Mouse (Mus musculus) liver, embryonic 16.5 days (tissue): ENCODE results near the gene Nsmce4a. TPM values are rescaled to one million over a fixed set of nuclear protein-coding genes. Genes with fewer than 3 reads are reported as not detected.

ENCODE experiments used
- ATAC-seq: fragments of 200-750 bp; cut with Nextera tagmentation; 2 replicates; pipeline ENCODE4 v1.8.0; 2017; ENCODE audit warnings: low read depth, mild to moderate bottlenecking, moderate number of reproducible peaks, moderate library complexity
- H3K27ac ChIP-seq: fragments of 300-500 bp; sonication (generic); 2 replicates; pipeline ENCODE4 v1.5.1; 2014; ENCODE audit warnings: mild to moderate bottlenecking, low read length
- H3K27me3 ChIP-seq: fragments of 300-500 bp; sonication (generic); 2 replicates; pipeline ENCODE4 v1.6.1; 2014; ENCODE audit warnings: low read depth, low read length, mixed read lengths; ENCODE audit not compliant: control insufficient read depth, insufficient read depth
- H3K36me3 ChIP-seq: fragments of 300-500 bp; sonication (generic); 2 replicates; pipeline ENCODE4 v1.6.1; 2014; ENCODE audit warnings: mild to moderate bottlenecking; ENCODE audit not compliant: control insufficient read depth, insufficient read depth
- H3K4me1 ChIP-seq: fragments of 300-500 bp; sonication (generic); 2 replicates; pipeline ENCODE4 v1.6.1; 2014; ENCODE audit warnings: low read depth, low read length, mixed read lengths; ENCODE audit not compliant: control insufficient read depth
- H3K4me2 ChIP-seq: fragments of 300-500 bp; sonication (generic); 2 replicates; pipeline ENCODE4 v1.6.1; 2014; ENCODE audit warnings: low read depth, low read length, mixed read lengths
- H3K4me3 ChIP-seq: fragments of 300-500 bp; sonication (generic); 2 replicates; pipeline ENCODE4 v1.5.1; 2014; ENCODE audit warnings: low read depth, mild to moderate bottlenecking, low read length
- H3K9ac ChIP-seq: fragments of 300-500 bp; sonication (generic); 2 replicates; pipeline ENCODE4 v1.6.1; 2014; ENCODE audit warnings: low read depth, low read length
- H3K9me3 ChIP-seq: fragments of 300-500 bp; sonication (generic); replicated peaks from 2 replicates; pipeline ENCODE4 v1.6.1; 2016; ENCODE audit warnings: low read length; ENCODE audit not compliant: control insufficient read depth
- WGBS: fragments of 180-500 bp; shearing (Covaris S2); extraction: QIAGEN DNeasy Blood & Tissue Kit; methylation state at CpG from one replicate; pipeline ENCODE4 v1.1.7; 2014; ENCODE audit not compliant: insufficient replicate concordance; 5-methylcytosine and 5-hydroxymethylcytosine counted together
- polyA plus RNA-seq: library from polyadenylated mRNA; unstranded; fragments of >200 nt; fragmentation: Nextera tagmentation; extraction: Ambion mirVana; gene quantifications from 2 replicates; pipeline ENCODE4 v1.2.1, GENCODE M21; 2015

Nsmce4a gene
- polyA plus RNA-seq, 1 experiment from 2014 or later, result 71.7 TPM

GRCm38 (mm10) chr7:130518213-130519095 is 54.5 kb downstream of the Nsmce4a start:
- ATAC-seq, result no peak
- 21% methylated on average over 26 of the region's 26 CpGs for WGBS
- Histone ChIP-seq H3K36me3 (no peaks in the 10 kb centered on the region), H3K27ac (no peak overlapping the region; the same call in 1 of the 2 replicates), H3K4me1 (peaks cover 14% of the 10 kb centered on the region), H3K4me3 (peak overlapping the region; percentile 88), H3K9ac (peak overlapping the region; percentile 95), H3K4me2 (peak overlapping the region; percentile 80), H3K9me3 (no peaks in the 10 kb centered on the region), H3K27me3 (no peaks in the 10 kb centered on the region)

DNA sequence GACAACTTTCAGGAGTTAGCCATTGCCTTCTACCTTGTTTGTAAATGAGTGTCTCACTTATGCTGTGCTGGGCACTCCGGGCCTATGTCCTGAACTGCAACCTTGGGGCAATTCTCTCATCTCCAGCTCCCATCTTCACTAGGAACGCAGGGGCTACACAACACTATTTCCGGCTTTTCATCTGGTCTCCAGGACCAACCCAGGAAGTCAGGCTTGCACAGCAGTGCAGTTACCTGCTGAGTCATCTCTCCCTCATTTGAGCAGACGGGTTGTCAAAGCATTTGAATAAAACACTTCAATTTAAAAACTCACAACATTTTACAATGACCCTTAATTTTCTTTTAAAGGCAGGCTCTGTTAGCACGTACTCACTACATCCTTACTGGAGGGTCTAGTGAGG is 62.7 kb downstream of the Nsmce4a start:
- no peaks in the 10 kb centered on the region for H3K27me3 ChIP-seq
- H3K4me3 ChIP-seq, result no peak overlapping the region
- no peaks in the 10 kb centered on the region for H3K4me1 ChIP-seq
- 68% methylated on average over 5 of the region's 5 CpGs for WGBS
- H3K27ac ChIP-seq, result no peak overlapping the region
- no peak overlapping the region for H3K4me2 ChIP-seq
- no peak for ATAC-seq
- peaks cover 18% of the 10 kb centered on the region for H3K36me3 ChIP-seq
- H3K9ac ChIP-seq, result no peak overlapping the region
- H3K9me3 ChIP-seq, result no peaks in the 10 kb centered on the region

DNA sequence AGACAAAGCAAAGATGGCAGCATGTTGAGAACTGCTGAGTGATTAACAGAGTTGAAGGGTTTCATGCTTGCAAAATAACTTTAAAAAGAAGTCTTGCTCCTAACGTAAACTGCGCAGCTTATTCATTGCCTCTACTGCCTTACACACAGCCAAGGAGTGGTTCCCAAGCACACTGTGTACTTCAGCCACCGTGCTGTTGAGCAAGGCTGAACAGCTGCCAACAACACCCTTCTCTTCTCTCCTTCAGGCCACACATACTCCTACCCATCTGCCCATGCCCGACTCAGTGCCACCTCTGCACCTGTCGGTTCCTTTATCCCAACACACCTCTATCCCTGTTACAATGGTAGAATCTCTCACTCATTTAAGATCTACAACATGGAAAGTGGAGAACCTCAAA is 69.9 kb downstream of the Nsmce4a start:
- no peak overlapping the region for H3K27ac ChIP-seq
- H3K36me3 ChIP-seq, result peaks cover 13% of the 10 kb centered on the region
- 83% methylated on average over 5 of the region's 5 CpGs for WGBS
- no peaks in the 10 kb centered on the region for H3K4me1 ChIP-seq
- no peaks in the 10 kb centered on the region for H3K9me3 ChIP-seq
- no peak for ATAC-seq
- no peaks in the 10 kb centered on the region for H3K27me3 ChIP-seq
- no peak overlapping the region for H3K4me2 ChIP-seq
- no peak overlapping the region for H3K9ac ChIP-seq
- H3K4me3 ChIP-seq, result no peak overlapping the region

GRCm38 (mm10) chr7:130501499-130501898 is 71.4 kb downstream of the Nsmce4a start:
- ATAC-seq, result no peak
- H3K27ac ChIP-seq, result no peak overlapping the region
- no peak overlapping the region for H3K9ac ChIP-seq
- H3K4me1 ChIP-seq, result no peaks in the 10 kb centered on the region
- H3K27me3 ChIP-seq, result no peaks in the 10 kb centered on the region
- no peak overlapping the region for H3K4me2 ChIP-seq
- 40% methylated on average over 1 of the region's 1 CpGs for WGBS
- H3K36me3 ChIP-seq, result peaks cover 9% of the 10 kb centered on the region
- H3K4me3 ChIP-seq, result no peak overlapping the region
- no peaks in the 10 kb centered on the region for H3K9me3 ChIP-seq

DNA sequence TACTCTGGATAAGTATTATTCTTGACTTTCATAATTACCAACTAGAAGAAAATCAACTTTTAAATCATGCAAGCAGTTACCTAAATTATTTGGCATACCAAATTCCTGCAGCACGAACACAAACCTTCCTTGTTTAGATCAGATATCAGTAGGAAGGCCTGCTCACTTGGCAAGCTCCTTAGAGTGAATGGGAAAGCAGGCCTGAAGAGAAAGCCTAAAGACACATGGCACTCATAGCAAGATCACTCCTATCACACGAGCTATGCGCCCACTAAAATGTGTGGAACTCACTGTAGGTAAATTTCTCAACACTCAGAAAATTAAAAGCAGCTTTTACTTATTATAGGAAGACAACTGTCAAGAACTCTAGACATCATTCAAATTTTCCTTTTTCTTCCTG is 79.6 kb downstream of the Nsmce4a start:
- 71% methylated on average over 3 of the region's 3 CpGs for WGBS
- ATAC-seq, result no peak
- Histone ChIP-seq H3K9ac (no peak overlapping the region), H3K4me3 (no peak overlapping the region), H3K4me1 (no peaks in the 10 kb centered on the region), H3K27me3 (no peaks in the 10 kb centered on the region), H3K4me2 (no peak overlapping the region), H3K36me3 (no peaks in the 10 kb centered on the region), H3K27ac (no peak overlapping the region), H3K9me3 (no peaks in the 10 kb centered on the region)

- H3K9me3 ChIP-seq, result no peaks in the 10 kb centered on the region
- no peaks in the 10 kb centered on the region for H3K36me3 ChIP-seq
- H3K9ac ChIP-seq, result no peak overlapping the region
- H3K4me3 ChIP-seq, result no peak overlapping the region
- no peak for ATAC-seq
- no peak overlapping the region for H3K27ac ChIP-seq
- H3K27me3 ChIP-seq, result no peaks in the 10 kb centered on the region
- H3K4me2 ChIP-seq, result no peak overlapping the region
- no peaks in the 10 kb centered on the region for H3K4me1 ChIP-seq
Observed at GRCm38 (mm10) chr7:130492026-130492425, 80.9 kb downstream of the Nsmce4a start.

Other genes with a start within 250 kb of the Nsmce4a start
- gene Ate1, start 52.7 kb downstream of the Nsmce4a start, polyA plus RNA-seq, result 19.2 and 19.4 TPM in 2 replicates
- gene Tacc2, start 4.3 kb upstream of the Nsmce4a start, polyA plus RNA-seq, result 2.2 and 3.3 TPM in 2 replicates
- 0.04 and 0.08 TPM in 2 replicates for gene Btbd16, start 201.0 kb upstream of the Nsmce4a start, polyA plus RNA-seq